Mouse (Mus musculus) heart, embryonic 16.5 days (tissue): ENCODE results near the gene Qser1. TPM values are rescaled to one million over a fixed set of nuclear protein-coding genes. Genes with fewer than 3 reads are reported as not detected.

Experiments
- ATAC-seq: fragments of 200-750 bp; cut with Nextera tagmentation; replicated peaks from 2 replicates; pipeline ENCODE4 v1.8.0; 2017; ENCODE audit warnings: moderate number of reproducible peaks; ENCODE audit not compliant: insufficient read depth, low FRiP score; ENCODE audit errors: extremely low read depth
- H3K27ac ChIP-seq: fragments of 300-500 bp; sonication (generic); 2 replicates; pipeline ENCODE4 v1.5.1; 2014; ENCODE audit warnings: mild to moderate bottlenecking, low read length, control low read depth, moderate library complexity
- H3K27me3 ChIP-seq: fragments of 300-500 bp; sonication (generic); 2 replicates; pipeline ENCODE4 v1.6.1; 2014; ENCODE audit warnings: low read length, mixed read lengths; ENCODE audit not compliant: control insufficient read depth, insufficient read depth
- H3K36me3 ChIP-seq: fragments of 300-500 bp; sonication (generic); 2 replicates; pipeline ENCODE4 v1.6.1; 2014; ENCODE audit not compliant: control insufficient read depth, insufficient read depth
- H3K4me1 ChIP-seq: fragments of 300-500 bp; sonication (generic); 2 replicates; pipeline ENCODE4 v1.6.1; 2014; ENCODE audit warnings: low read length, mixed read lengths; ENCODE audit not compliant: control insufficient read depth, insufficient read depth
- H3K4me2 ChIP-seq: fragments of 300-500 bp; sonication (generic); 2 replicates; pipeline ENCODE4 v1.6.1; 2014; ENCODE audit warnings: low read depth, mild to moderate bottlenecking, control low read depth, low read length
- H3K4me3 ChIP-seq: fragments of 300-500 bp; sonication (generic); 2 replicates; pipeline ENCODE4 v1.5.1; 2014; ENCODE audit warnings: mild to moderate bottlenecking, control low read depth, low read length
- H3K9ac ChIP-seq: fragments of 300-500 bp; sonication (generic); 2 replicates; pipeline ENCODE4 v1.6.1; 2014; ENCODE audit warnings: low read length, control low read depth
- H3K9me3 ChIP-seq: fragments of 300-500 bp; sonication (generic); replicated peaks from 2 replicates; pipeline ENCODE4 v1.6.1; 2016; ENCODE audit warnings: low read length; ENCODE audit not compliant: control insufficient read depth
- WGBS: fragments of 180-500 bp; shearing (Covaris S2); extraction: QIAGEN DNeasy Blood & Tissue Kit; methylation state at CpG from one replicate; pipeline ENCODE4 v1.1.7; 2014; 5-methylcytosine and 5-hydroxymethylcytosine counted together
- polyA plus RNA-seq: library from polyadenylated mRNA; unstranded; fragments of >200 nt; fragmentation: Nextera tagmentation; extraction: Ambion mirVana; gene quantifications from 2 replicates; pipeline ENCODE4 v1.2.1, GENCODE M21; 2015

Gene Qser1
- polyA plus RNA-seq, 1 experiment from 2014 or later: 5.6 TPM

- Histone ChIP-seq H3K9me3 (peaks cover 3% of the 10 kb centered on the region; the same call in 1 of the 2 replicates), H3K4me2 (no peak overlapping the region), H3K9ac (no peak overlapping the region), H3K27ac (no peak overlapping the region), H3K27me3 (no peaks in the 10 kb centered on the region), H3K36me3 (0 out of 2 replicates have a peak, but pooled peaks cover 7% of the 10 kb centered on the region), H3K4me3 (no peak overlapping the region), H3K4me1 (peaks cover 3% of the 10 kb centered on the region; the same call in 1 of the 2 replicates)
- WGBS: 53% methylated on average over 1 of the region's 1 CpGs
- ATAC-seq: no peak
Measured at GRCm38 (mm10) chr2:104805435-104805834, 11.1 kb downstream of the Qser1 start.

- no peak overlapping the region for H3K4me3 ChIP-seq
- no peak for ATAC-seq
- 81% methylated on average over 1 of the region's 1 CpGs for WGBS
- no peak overlapping the region for H3K27ac ChIP-seq
- H3K9ac ChIP-seq: no peak overlapping the region
- H3K4me2 ChIP-seq: no peak overlapping the region
- H3K9me3 ChIP-seq: no peaks in the 10 kb centered on the region
- H3K36me3 ChIP-seq: peaks cover 19% of the 10 kb centered on the region
- H3K4me1 ChIP-seq: no peaks in the 10 kb centered on the region
- no peaks in the 10 kb centered on the region for H3K27me3 ChIP-seq
Measured at GRCm38 (mm10) chr2:104774763-104775162, 41.8 kb downstream of the Qser1 start.

GRCm38 (mm10) chr2:104768697-104769096 lies 47.9 kb downstream of the Qser1 start:
- H3K9ac ChIP-seq: no peak overlapping the region
- H3K4me3 ChIP-seq: no peak overlapping the region
- peaks cover 15% of the 10 kb centered on the region for H3K36me3 ChIP-seq
- H3K27me3 ChIP-seq: no peaks in the 10 kb centered on the region
- H3K4me2 ChIP-seq: no peak overlapping the region
- no peaks in the 10 kb centered on the region for H3K4me1 ChIP-seq
- no peak for ATAC-seq
- WGBS: 63% methylated on average over 1 of the region's 1 CpGs
- no peak overlapping the region for H3K27ac ChIP-seq
- no peaks in the 10 kb centered on the region for H3K9me3 ChIP-seq

- no peaks in the 10 kb centered on the region for H3K27me3 ChIP-seq
- peaks cover 6% of the 10 kb centered on the region; the same call in 1 of the 2 replicates for H3K4me1 ChIP-seq
- ATAC-seq: no peak
- peaks cover 19% of the 10 kb centered on the region; the same call in 1 of the 2 replicates for H3K36me3 ChIP-seq
- no peak overlapping the region for H3K4me3 ChIP-seq
- no peak overlapping the region for H3K27ac ChIP-seq
- H3K4me2 ChIP-seq: no peak overlapping the region
- H3K9me3 ChIP-seq: no peaks in the 10 kb centered on the region
- H3K9ac ChIP-seq: no peak overlapping the region
- 76% methylated on average over 4 of the region's 4 CpGs for WGBS
Measured at GRCm38 (mm10) chr2:104764018-104764417, 52.5 kb downstream of the Qser1 start.

- no peaks in the 10 kb centered on the region for H3K9me3 ChIP-seq
- no peak; the same call in 1 of the 2 replicates for ATAC-seq
- WGBS: 39% methylated on average over 8 of the region's 8 CpGs
- no peak overlapping the region for H3K4me3 ChIP-seq
- H3K4me2 ChIP-seq: no peak overlapping the region
- H3K27me3 ChIP-seq: no peaks in the 10 kb centered on the region
- no peak overlapping the region for H3K9ac ChIP-seq
- H3K4me1 ChIP-seq: peaks cover 6% of the 10 kb centered on the region; the same call in 1 of the 2 replicates
- peaks cover 14% of the 10 kb centered on the region; the same call in 1 of the 2 replicates for H3K36me3 ChIP-seq
- peak overlapping the region; percentile 59 for H3K27ac ChIP-seq
Measured at GRCm38 (mm10) chr2:104763134-104763703, 53.3 kb downstream of the Qser1 start.

GRCm38 (mm10) chr2:104750611-104751010 lies 65.9 kb downstream of the Qser1 start:
- H3K27ac ChIP-seq: no peak overlapping the region
- H3K4me2 ChIP-seq: no peak overlapping the region
- H3K27me3 ChIP-seq: no peaks in the 10 kb centered on the region
- H3K4me3 ChIP-seq: no peak overlapping the region
- 62% methylated on average over 3 of the region's 3 CpGs for WGBS
- H3K36me3 ChIP-seq: no peaks in the 10 kb centered on the region
- no peak overlapping the region for H3K9ac ChIP-seq
- ATAC-seq: no peak
- H3K9me3 ChIP-seq: no peaks in the 10 kb centered on the region
- no peaks in the 10 kb centered on the region for H3K4me1 ChIP-seq

- no peak for ATAC-seq
- no peak overlapping the region for H3K27ac ChIP-seq
- no peaks in the 10 kb centered on the region for H3K4me1 ChIP-seq
- no peak overlapping the region for H3K9ac ChIP-seq
- H3K27me3 ChIP-seq: no peaks in the 10 kb centered on the region; the same call in 1 of the 2 replicates
- no peaks in the 10 kb centered on the region for H3K36me3 ChIP-seq
- H3K4me2 ChIP-seq: no peak overlapping the region
- H3K4me3 ChIP-seq: no peak overlapping the region
- no peaks in the 10 kb centered on the region for H3K9me3 ChIP-seq
- WGBS: 77% methylated on average over 5 of the region's 5 CpGs
Measured at GRCm38 (mm10) chr2:104748652-104749183, 67.8 kb downstream of the Qser1 start.

- Histone ChIP-seq H3K4me3 (no peak overlapping the region), H3K9ac (no peak overlapping the region), H3K4me2 (no peak overlapping the region), H3K4me1 (no peaks in the 10 kb centered on the region), H3K27me3 (no peaks in the 10 kb centered on the region; the same call in 1 of the 2 replicates), H3K36me3 (no peaks in the 10 kb centered on the region), H3K9me3 (no peaks in the 10 kb centered on the region), H3K27ac (no peak overlapping the region)
- 50% methylated on average over 8 of the region's 8 CpGs for WGBS
- no peak for ATAC-seq
Measured at GRCm38 (mm10) chr2:104746251-104746650, 70.3 kb downstream of the Qser1 start.

- no peak for ATAC-seq
- Histone ChIP-seq H3K9me3 (no peaks in the 10 kb centered on the region), H3K27ac (no peak overlapping the region), H3K9ac (no peak overlapping the region), H3K4me1 (no peaks in the 10 kb centered on the region), H3K27me3 (no peaks in the 10 kb centered on the region; the same call in 1 of the 2 replicates), H3K4me3 (no peak overlapping the region), H3K36me3 (no peaks in the 10 kb centered on the region), H3K4me2 (no peak overlapping the region)
- 67% methylated on average over 5 of the region's 5 CpGs for WGBS
Measured at GRCm38 (mm10) chr2:104743971-104744370, 72.6 kb downstream of the Qser1 start.
